13 mouse cellular contexts compared by ENCODE assay signal in genomic region chr5:118663999-118664398, GRCm38 (mm10).
A peak's percentile ranks its signal among the peaks of the same experiment; 100 is the strongest.
DNase-seq lines count a peak whose midpoint lies in the region; ATAC-seq and TF ChIP-seq lines count a peak whose summit lies in the region.
"Had no signal": no experiment of that assay in that cellular context is flagged by ENCODE, and none has a peak within 500 bp of the region (broad histone marks: within the 10 kb centered on the region; RNA-seq: fewer than 3 reads in every experiment).

No protein-coding gene starts in this region.

- no peak for ATAC-seq in kidney, embryonic 14.5 days (ENCODE audit: low FRiP score, low TSS enrichment)
- ATAC-seq in megakaryocyte progenitor cell, adult 5-6 weeks (replicated peaks; ENCODE audit: poor library complexity) = peak; percentile 86
- no peak for ATAC-seq in midbrain, postnatal 0 days (ENCODE audit: low FRiP score)

- H3K27me3 ChIP-seq in kidney, embryonic 14.5 days (ENCODE audit: control insufficient read depth, insufficient read depth, low read length) = no peaks in the 10 kb centered on the region
- H3K27me3 ChIP-seq in limb, embryonic 10.5 days (ENCODE audit: low read depth, poor library complexity, severe bottlenecking) = no peaks in the 10 kb centered on the region
- H3K27me3 ChIP-seq in midbrain, postnatal 0 days (ENCODE audit: insufficient read depth, low read length) = no peaks in the 10 kb centered on the region

- H3K27ac ChIP-seq in kidney, embryonic 14.5 days (ENCODE audit: low read depth, low read length) = no peak overlapping the region
- no peak overlapping the region for H3K27ac ChIP-seq in limb, embryonic 10.5 days
- no peak overlapping the region for H3K27ac ChIP-seq in midbrain, postnatal 0 days (ENCODE audit: low read depth, low read length)
- H3K27ac ChIP-seq: hindbrain, embryonic 10.5 days; left cerebral cortex, adult 2 months had no signal

- H3K4me2 ChIP-seq in kidney, embryonic 14.5 days (replicated peaks; ENCODE audit: low read depth, low read length) = no peak overlapping the region
- H3K4me2 ChIP-seq in midbrain, postnatal 0 days (ENCODE audit: low read depth, low read length, poor library complexity, severe bottlenecking) = no peak overlapping the region

- WGBS in kidney, embryonic 14.5 days = 58% methylated on average over 6 of the region's 6 CpGs
- 89% methylated on average over 6 of the region's 6 CpGs for WGBS in limb, embryonic 10.5 days
- 87% methylated on average over 6 of the region's 6 CpGs for WGBS in midbrain, postnatal 0 days

- peak; percentile 42 for DNase-seq in kidney, postnatal 10 days
- DNase-seq in NIH3T3 (ENCODE audit: low read depth) = peak; percentile 84
- peak; percentile 52 to 57 for DNase-seq in heart, postnatal 10 days
- DNase-seq in limb, embryonic 10.5 days (ENCODE audit: low spot score) = no peak
- no peak for DNase-seq in ovary, postnatal 36 days (ENCODE audit: low spot score)
- DNase-seq in midbrain, postnatal 0 days (ENCODE audit: low spot score) = no peak
- DNase-seq: cerebellum, adult 11 months; midbrain, embryonic 14.5 days had no signal

- no peak for TF ChIP-seq CTCF in midbrain, postnatal 0 days (IDR thresholded peaks at IDR 0.05)

- intact Hi-C loops in heart, postnatal 10 days (cut with DNase I) = no loop called here

- H3K9ac ChIP-seq in kidney, embryonic 14.5 days (ENCODE audit: low read depth, low read length) = no peak overlapping the region
- no peak overlapping the region for H3K9ac ChIP-seq in midbrain, postnatal 0 days (replicated peaks; ENCODE audit: low read length, poor library complexity, severe bottlenecking)

- peaks cover 27% of the 10 kb centered on the region for H3K4me1 ChIP-seq in kidney, embryonic 14.5 days (ENCODE audit: control insufficient read depth, insufficient read depth, low read length)
- peaks cover 28% of the 10 kb centered on the region for H3K4me1 ChIP-seq in limb, embryonic 10.5 days
- peaks cover 20% of the 10 kb centered on the region for H3K4me1 ChIP-seq in midbrain, postnatal 0 days (ENCODE audit: insufficient read depth, low read length)

- no peak overlapping the region for H3K4me3 ChIP-seq in kidney, embryonic 14.5 days (ENCODE audit: low read length)
- H3K4me3 ChIP-seq in limb, embryonic 10.5 days = no peak overlapping the region
- no peak overlapping the region for H3K4me3 ChIP-seq in midbrain, postnatal 0 days (ENCODE audit: low read depth, low read length)
- H3K4me3 ChIP-seq: erythroblast, embryonic 14.5 days; hindbrain, embryonic 10.5 days; left cerebral cortex, adult 2 months had no signal

- H3K9me3 ChIP-seq in kidney, embryonic 14.5 days (ENCODE audit: control insufficient read depth, low read length) = no peaks in the 10 kb centered on the region
- H3K9me3 ChIP-seq in limb, embryonic 10.5 days (replicated peaks) = no peaks in the 10 kb centered on the region
- no peaks in the 10 kb centered on the region for H3K9me3 ChIP-seq in midbrain, postnatal 0 days (ENCODE audit: low read length)
- H3K9me3 ChIP-seq: hindbrain, embryonic 10.5 days had no signal

- H3K36me3 ChIP-seq in kidney, embryonic 14.5 days (ENCODE audit: control insufficient read depth, insufficient read depth, low read length) = no peaks in the 10 kb centered on the region
- H3K36me3 ChIP-seq in limb, embryonic 10.5 days = peaks cover 6% of the 10 kb centered on the region
- H3K36me3 ChIP-seq in midbrain, postnatal 0 days (ENCODE audit: insufficient read depth, low read length) = no peaks in the 10 kb centered on the region
- H3K36me3 ChIP-seq: hindbrain, embryonic 10.5 days had no signal

Comparison
In these comparisons a context has a peak if more than half of its experiments do, and no peak if none do; other contexts are left out.
1. DNase-seq: peak in kidney, postnatal 10 days (single experiment), NIH3T3 (single experiment) and heart, postnatal 10 days (2 of 2); none in limb, embryonic 10.5 days (single experiment), ovary, postnatal 36 days (single experiment) and midbrain, postnatal 0 days (single experiment).